Mouse (Mus musculus) Patski (cell line): ENCODE measurements around the gene Chchd1. TPM values are rescaled to one million over a fixed set of nuclear protein-coding genes. Genes with fewer than 3 reads are reported as not detected.

ENCODE experiments used
- ATAC-seq: fragments of 100-300 bp; one replicate; pipeline ENCODE4 v1.8.0; 2021
- CTCF ChIA-PET: fragments of 350-600 bp; sonication (Branson Sonifier 250); formaldehyde crosslinking; loops from one replicate; lab custom pipeline; 2022; ENCODE audit warnings: inconsistent platforms; lab: Charles Lee
- POLR2A ChIA-PET: fragments of 350-600 bp; sonication (Branson Sonifier 250); formaldehyde crosslinking; loops from one replicate; lab custom pipeline; 2022; ENCODE audit warnings: antibody characterized with exemption, inconsistent platforms; lab: Charles Lee
- DNase-seq: peaks from one replicate; pipeline ENCODE4 v3.0.0-alpha.2; 2011; ENCODE audit warnings: low read depth, low spot score
- H3K27me3 ChIP-seq: fragments of 371-371 bp; one replicate; pipeline ENCODE4 v1.5.1; 2021
- CTCF ChIP-seq: fragments of 100-300 bp; IDR thresholded peaks from one replicate; pipeline ENCODE4 v1.5.1; 2021
- in situ Hi-C: fragments of 300-500 bp; cut with MboI; formaldehyde crosslinking; loops from 3 replicates; pipeline ENCODE4 v1.11.1; 2018; ENCODE audit warnings: low pct_unique_long_range_greater_than_20kb, mixed read lengths
- polyA plus RNA-seq: library from polyadenylated mRNA; unstranded; gene quantifications from one replicate; pipeline ENCODE4 v1.2.3, GENCODE M21; 2021

Chchd1 gene
- polyA plus RNA-seq, 1 experiment from 2014 or later, result 96.6 TPM

DNA sequence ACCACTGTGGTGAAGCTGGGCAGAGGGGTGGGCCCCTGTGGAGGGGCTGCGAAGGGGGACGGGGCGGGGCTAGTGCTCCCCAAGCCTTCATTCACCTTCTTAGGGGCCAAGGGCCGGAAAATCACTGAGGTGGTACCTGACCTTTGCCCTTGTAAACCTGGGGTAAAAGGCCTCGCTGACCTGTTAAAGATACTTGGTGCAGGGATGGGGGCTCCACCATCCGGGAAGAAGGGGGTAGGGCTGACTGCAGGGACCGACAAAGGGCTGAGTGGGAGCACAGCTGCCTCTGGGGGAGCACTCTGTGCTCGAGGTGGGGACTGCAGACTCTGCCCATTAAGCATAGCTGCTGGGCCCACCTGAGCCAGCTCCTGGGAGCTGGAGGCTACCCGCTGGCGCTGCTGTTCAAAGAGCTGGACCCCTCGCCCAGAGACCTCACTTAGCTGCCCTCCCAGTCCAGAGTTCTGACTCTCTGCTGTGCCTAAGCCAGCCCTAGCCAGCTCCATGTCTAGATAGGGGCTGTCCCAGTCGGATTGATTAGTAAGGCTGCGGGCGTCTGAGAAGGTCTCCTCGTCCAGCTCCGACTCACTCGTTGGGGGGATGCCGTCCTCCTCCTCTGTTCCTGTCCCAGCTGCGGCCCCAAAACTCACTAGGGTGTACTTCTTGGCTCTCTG is 41.0 kb upstream of the Chchd1 start:
- ATAC-seq, result no peak
- TF ChIP-seq CTCF, result no peak
- ChIA-PET POLR2A (interaction anchor here (0.7 to 1.3 kb wide), 3 partner anchors 54 to 86 kb away, joined by 3 to 5 read pairs (median 4); no protein-coding TSS in a partner anchor), CTCF (interaction anchor here (1.2 to 6.2 kb wide), 6 partner anchors 11 to 85 kb away, joined by 3 to 72 read pairs (median 4); no protein-coding TSS in a partner anchor)
- no peaks in the 10 kb centered on the region for H3K27me3 ChIP-seq
- in situ Hi-C loops, result no loop called here
- DNase-seq, result no peak

- POLR2A ChIA-PET, result interaction anchor here (0.8 kb wide), 1 partner anchor 45 kb away, joined by 3 read pairs; no protein-coding TSS in a partner anchor
- TF ChIP-seq CTCF, result no peak
- in situ Hi-C loops, result no loop called here
- CTCF ChIA-PET, result interaction anchor here (6.2 kb wide), 1 partner anchor 86 kb away, joined by 72 read pairs; no protein-coding TSS in a partner anchor
- DNase-seq (no peak), ATAC-seq (no peak)
- no peaks in the 10 kb centered on the region for H3K27me3 ChIP-seq
Observed at GRCm38 (mm10) chr14:20662740-20663139, 40.1 kb upstream of the Chchd1 start.

- TF ChIP-seq CTCF, result no peak
- no peak for DNase-seq
- no peaks in the 10 kb centered on the region for H3K27me3 ChIP-seq
- POLR2A ChIA-PET, result interaction anchor here (0.6 kb wide), 1 partner anchor 55 kb away, joined by 3 read pairs; no protein-coding TSS in a partner anchor
- ATAC-seq, result no peak
- CTCF ChIA-PET, result interaction anchor here (1.0 to 6.2 kb wide), 5 partner anchors 10 to 218 kb away, joined by 3 to 72 read pairs (median 3); no protein-coding TSS in a partner anchor
- in situ Hi-C loops, result no loop called here
Observed at GRCm38 (mm10) chr14:20663601-20664000, 39.2 kb upstream of the Chchd1 start.

DNA sequence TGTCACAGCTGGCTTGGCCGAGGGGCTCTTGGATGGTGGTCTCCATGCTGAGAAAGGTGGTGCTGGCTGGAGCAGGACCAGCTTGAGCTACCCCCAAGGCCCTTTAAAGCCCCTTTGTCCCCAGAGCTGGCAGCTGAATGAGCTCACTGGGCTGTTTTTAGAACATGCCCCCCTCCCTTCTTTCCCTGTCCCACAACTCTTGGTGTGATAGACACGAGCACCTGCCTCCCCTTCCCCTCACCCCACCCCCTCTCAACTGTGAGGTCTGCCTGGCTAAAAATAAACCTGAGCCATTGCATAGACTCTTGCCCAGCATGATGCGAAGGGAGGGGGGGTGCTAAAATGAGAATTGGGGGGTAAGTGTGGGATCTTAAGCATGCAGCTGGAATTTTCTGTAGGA is 38.4 kb upstream of the Chchd1 start:
- H3K27me3 ChIP-seq, result no peaks in the 10 kb centered on the region
- DNase-seq, result no peak
- CTCF ChIA-PET, result interaction anchor here (1.0 to 1.6 kb wide), 4 partner anchors 9 to 219 kb away, joined by 3 to 5 read pairs (median 3); no protein-coding TSS in a partner anchor
- no peak for TF ChIP-seq CTCF
- POLR2A ChIA-PET, result interaction anchor here (0.6 kb wide), 1 partner anchor 56 kb away, joined by 3 read pairs; no protein-coding TSS in a partner anchor
- in situ Hi-C loops, result no loop called here
- ATAC-seq, result no peak

DNA sequence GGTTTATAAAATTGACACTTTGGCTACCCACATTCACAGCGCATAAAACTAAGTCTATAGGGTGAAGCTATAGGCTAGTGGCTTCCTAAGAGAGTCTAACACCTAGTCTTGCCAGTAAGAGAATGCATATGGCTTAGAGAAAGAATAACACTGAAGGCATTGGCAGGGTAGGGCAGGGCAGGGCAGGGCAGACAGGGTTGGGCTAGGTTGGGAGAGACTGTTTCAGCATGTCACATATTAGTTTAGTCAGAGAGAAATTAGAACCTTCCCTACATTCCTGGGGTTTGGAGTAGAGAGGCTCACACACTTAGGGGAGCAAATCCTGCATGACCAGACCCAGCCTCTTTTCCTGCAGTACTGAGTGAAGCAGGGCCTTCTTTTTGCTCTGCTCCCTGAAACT is 35.3 kb upstream of the Chchd1 start:
- POLR2A ChIA-PET, result no interaction called here
- in situ Hi-C loops, result loop anchor here (5.0 kb wide), 1 partner anchor 265 kb away; no protein-coding TSS in a partner anchor
- CTCF ChIA-PET, result no interaction called here
- ATAC-seq (no peak), DNase-seq (no peak)
- no peaks in the 10 kb centered on the region for H3K27me3 ChIP-seq
- no peak for TF ChIP-seq CTCF

GRCm38 (mm10) chr14:20668154-20668810 is 34.5 kb upstream of the Chchd1 start, which contains the start of gene Synpo2l:
Gene Synpo2l, minus strand, starts transcription at chr14:20668354.
- no peak for TF ChIP-seq CTCF
- ChIA-PET POLR2A (no interaction called here), CTCF (no interaction called here)
- no peak for DNase-seq
- in situ Hi-C loops, result loop anchor here (5.0 kb wide), 1 partner anchor 266 kb away; no protein-coding TSS in a partner anchor
- ATAC-seq, result no peak
- H3K27me3 ChIP-seq, result no peaks in the 10 kb centered on the region

- DNase-seq, result no peak
- TF ChIP-seq CTCF, result peak; percentile 68
- ChIA-PET CTCF (interaction anchor here (0.8 to 1.5 kb wide), 3 partner anchors 9 to 97 kb away, joined by 3 to 5 read pairs (median 5); no protein-coding TSS in a partner anchor), POLR2A (interaction anchor here (1.0 kb wide), 1 partner anchor 109 kb away, joined by 3 read pairs; no protein-coding TSS in a partner anchor)
- in situ Hi-C loops, result no loop called here
- no peak for ATAC-seq
- H3K27me3 ChIP-seq, result no peaks in the 10 kb centered on the region
Observed at GRCm38 (mm10) chr14:20672990-20673389, 29.8 kb upstream of the Chchd1 start.

GRCm38 (mm10) chr14:20673735-20674063 is 29.1 kb upstream of the Chchd1 start:
- no peak for ATAC-seq
- no peak for TF ChIP-seq CTCF

GRCm38 (mm10) chr14:20674064-20674833 is 28.6 kb upstream of the Chchd1 start, which contains the start of gene Sec24c:
Gene Sec24c, plus strand, starts transcription at chr14:20674308.
- H3K27me3 ChIP-seq, result no peaks in the 10 kb centered on the region
- POLR2A ChIA-PET, result interaction anchor here (0.6 to 1.1 kb wide), 9 partner anchors 9 to 137 kb away, joined by 3 to 6 read pairs (median 4); partner anchors contain the start of gene Usp54
- ATAC-seq (peak; percentile 86), DNase-seq (peak; percentile 88)
- in situ Hi-C loops, result no loop called here
- CTCF ChIA-PET, result interaction anchor here (0.9 to 1.5 kb wide), 3 partner anchors 11 to 130 kb away, joined by 3 to 5 read pairs (median 3); no protein-coding TSS in a partner anchor
- no peak for TF ChIP-seq CTCF

More at GRCm38 (mm10) chr14:20673735-20674063, 29.1 kb upstream of the Chchd1 start:
- POLR2A ChIA-PET, result interaction anchor here (0.6 to 1.0 kb wide), 8 partner anchors 8 to 137 kb away, joined by 3 to 6 read pairs (median 4); partner anchors contain the start of gene Usp54
- DNase-seq, result no peak
- no peaks in the 10 kb centered on the region for H3K27me3 ChIP-seq
- CTCF ChIA-PET, result interaction anchor here (0.8 to 1.5 kb wide), 4 partner anchors 10 to 130 kb away, joined by 3 to 5 read pairs (median 4); no protein-coding TSS in a partner anchor
- in situ Hi-C loops, result no loop called here
